Mouse (Mus musculus) T-helper 17 cell (primary cell): ENCODE results near the gene Serpina3b.
"Not testable (repeated sequence)": the region's sequence is repeated elsewhere in the genome, so short reads cannot be mapped to it uniquely, and the experiment has no call there.

Source experiments
- in situ Hi-C, 2 experiments: fragments of 300-600 bp; cut with MboI, MseI; formaldehyde crosslinking; loops; 1 replicate in 1 of 2; 2 replicates in 1 of 2; pipeline ENCODE4 v1.15.1; 2025; ENCODE audit warnings: high pct_unique_total_duplicates in 2 of 2

The Serpina3b gene

DNA sequence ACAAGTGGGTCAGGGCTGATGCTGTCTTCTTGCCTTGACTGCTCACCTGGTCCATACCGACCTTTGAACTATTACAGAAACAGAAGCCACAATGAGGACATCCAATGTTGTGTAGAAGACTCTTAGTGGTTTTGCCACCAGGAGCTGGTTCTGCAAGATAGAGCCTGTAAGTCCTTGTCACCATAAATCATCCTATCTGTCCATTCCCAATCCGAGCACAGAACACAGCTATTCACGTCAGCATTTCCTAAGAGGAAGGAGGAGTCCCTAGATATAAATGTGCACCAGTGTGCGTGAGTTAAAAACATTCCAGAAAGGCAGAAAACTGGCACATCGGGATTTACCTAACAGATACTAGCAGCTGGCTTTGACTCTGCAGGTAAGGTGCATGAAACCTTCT is at the start of gene Serpina3b:
TSS of gene Serpina3b (plus strand) at position 301 of the 400 bp plus-strand sequence.
- in situ Hi-C loops, result no loop called here

DNA sequence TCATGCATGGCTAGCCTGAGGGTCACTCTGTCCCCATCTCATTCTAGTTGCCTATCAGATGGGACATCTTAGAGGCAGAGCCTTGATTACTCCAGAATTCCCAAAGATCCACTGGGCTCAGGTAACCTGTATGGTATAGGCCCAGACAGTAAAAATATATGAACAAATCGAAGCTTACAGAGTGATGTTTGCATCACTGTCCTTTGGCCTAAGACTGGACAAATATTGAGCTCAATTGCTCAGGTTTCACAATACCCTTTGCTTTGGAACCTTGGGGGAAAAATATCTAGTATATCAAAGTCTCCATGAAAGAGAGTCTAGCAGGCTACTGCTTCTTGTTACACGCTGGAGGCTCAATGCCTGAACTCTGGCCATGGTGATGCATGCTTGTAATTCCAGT is 37.7 kb upstream of the Serpina3b start:
- in situ Hi-C loops, result no loop called here

- in situ Hi-C loops, result no loop called here
Measured at GRCm38 (mm10) chr12:104091303-104091702, 36.5 kb upstream of the Serpina3b start.

DNA sequence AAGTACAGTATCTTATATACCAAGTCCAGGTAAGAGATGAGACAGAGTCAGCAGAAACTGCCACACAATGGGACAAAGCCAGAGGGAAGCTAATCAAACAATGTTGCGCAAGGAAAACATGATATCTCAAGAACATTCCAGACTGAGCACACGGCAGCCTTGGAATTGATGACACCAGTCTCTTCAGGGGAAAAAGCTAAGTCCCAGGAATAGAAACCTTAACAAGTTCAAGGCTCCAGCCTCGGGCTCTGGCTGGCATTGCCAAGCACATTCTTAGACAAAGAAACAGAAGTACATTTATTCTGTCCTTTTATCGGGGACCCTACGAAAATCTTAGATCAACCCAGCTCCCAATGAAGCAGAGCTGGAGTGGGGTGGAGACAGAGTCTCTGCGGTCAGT is 27.0 kb upstream of the Serpina3b start, which contains the start of gene Serpina5:
TSS of gene Serpina5 (plus strand) at position 346 of the 400 bp plus-strand sequence.
- in situ Hi-C loops, result no loop called here

- in situ Hi-C loops, result no loop called here
Measured at GRCm38 (mm10) chr12:104105847-104106246, 21.9 kb upstream of the Serpina3b start.

GRCm38 (mm10) chr12:104106919-104107318 is 20.9 kb upstream of the Serpina3b start:
- in situ Hi-C loops, result no loop called here

- in situ Hi-C loops, result no loop called here
Measured at GRCm38 (mm10) chr12:104108507-104108906, 19.3 kb upstream of the Serpina3b start.

DNA sequence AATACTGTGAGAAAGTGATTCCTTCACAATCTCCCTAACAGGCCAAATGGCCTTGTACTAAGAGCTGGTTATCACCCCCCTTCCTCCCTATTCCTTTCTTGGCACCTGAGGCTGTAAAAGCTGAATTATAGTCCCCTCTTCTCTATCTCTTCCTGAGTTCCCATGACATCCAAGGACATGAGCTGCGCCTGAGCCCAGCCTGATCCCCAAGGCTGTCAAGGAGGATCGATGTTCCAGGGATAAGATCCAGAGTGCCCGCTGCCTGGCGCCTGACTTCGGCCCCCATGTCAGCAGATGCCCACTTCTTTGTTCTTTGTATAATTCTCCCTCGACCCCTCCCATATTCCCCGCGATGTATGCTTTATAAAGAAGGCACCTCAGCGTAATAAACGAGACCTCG is 15.5 kb upstream of the Serpina3b start, which contains the start of gene Serpina3a:
TSS of gene Serpina3a (plus strand) at position 392 of the 400 bp plus-strand sequence.
- in situ Hi-C loops, result not testable (repeated sequence)

- in situ Hi-C loops, result no loop called here
Measured at GRCm38 (mm10) chr12:104114921-104115579, 12.7 kb upstream of the Serpina3b start.

DNA sequence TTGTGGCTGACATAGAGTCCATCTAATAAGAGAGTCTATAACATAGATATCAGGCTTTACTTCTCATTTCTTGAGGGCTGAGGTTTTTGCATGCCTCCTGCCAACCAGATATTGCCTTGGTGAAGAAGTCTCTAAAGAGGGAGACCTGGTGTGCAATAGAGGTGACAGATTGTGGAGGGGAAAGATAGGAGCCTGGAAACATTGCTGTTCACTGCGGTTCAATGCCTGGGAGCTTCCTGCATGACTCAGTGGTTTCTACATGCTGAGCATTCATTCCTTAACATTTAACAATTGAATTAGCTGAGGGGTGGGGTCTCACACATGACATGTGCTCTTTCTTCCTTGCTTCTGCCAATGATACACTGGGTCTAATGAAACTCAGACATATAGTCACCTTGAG is 4.7 kb upstream of the Serpina3b start:
- in situ Hi-C loops, result no loop called here

DNA sequence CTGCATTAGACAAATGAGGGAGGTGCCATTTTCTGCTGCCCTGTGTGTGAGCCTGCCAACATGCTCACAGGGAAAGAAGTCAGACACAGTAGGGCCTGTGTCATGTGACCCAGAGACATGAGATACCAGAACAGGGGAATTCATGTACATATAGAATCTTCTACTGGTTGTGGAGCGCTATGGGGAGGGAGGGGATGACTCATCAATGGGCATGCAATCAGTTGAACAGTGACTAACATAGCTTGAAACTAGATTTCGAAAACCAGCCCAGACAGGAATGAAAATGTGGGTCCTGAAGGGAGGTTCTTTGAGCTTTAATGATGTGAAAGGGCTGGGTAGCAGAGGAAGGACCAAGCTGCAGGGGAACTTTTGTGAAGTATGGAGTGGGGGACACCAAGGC is 3.8 kb upstream of the Serpina3b start:
- in situ Hi-C loops, result no loop called here

DNA sequence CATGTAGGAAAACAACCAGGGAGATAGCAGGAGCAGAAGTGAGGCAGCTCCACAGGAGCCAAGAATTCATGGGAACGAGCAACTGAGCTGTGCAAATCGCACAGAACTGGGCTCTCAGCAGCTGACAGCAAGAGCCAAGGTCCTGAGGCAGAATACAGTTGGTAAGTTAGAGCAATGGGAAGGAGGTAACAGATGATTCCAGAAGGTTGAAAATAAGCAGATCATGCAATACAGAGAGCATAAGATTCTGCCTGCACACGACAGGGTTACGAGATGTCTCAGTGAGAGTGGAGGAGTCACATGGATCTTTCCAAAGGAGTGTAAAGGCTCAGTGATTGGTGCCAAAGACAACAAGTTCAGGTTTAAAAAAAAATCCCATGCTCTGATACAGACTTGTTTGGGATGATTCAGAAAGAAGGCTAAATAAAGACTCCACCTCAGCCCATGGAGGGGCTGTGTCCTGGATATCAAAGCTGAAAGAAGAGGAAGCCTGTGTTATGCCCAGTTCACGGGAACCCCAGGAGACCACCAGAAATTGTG is 2.7 kb upstream of the Serpina3b start:
- in situ Hi-C loops, result no loop called here

DNA sequence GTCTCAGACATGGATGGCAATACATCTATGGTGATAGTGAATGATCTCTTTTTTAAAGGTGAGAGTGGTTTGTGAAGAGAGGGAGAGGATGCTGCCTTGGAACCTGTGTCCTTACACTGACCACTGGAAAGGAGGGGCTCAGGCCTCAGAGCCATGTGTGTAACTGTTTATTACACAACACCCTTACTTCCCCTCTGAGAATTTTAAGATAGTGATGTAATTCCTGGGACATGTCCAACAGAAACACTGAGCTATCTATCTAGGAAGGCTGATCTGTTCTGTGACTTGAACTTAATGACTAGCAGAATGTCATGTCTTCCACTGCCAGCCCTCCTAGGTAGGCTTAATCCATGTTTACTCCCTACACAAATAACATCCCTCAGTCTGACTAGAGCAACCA is 3.2 kb downstream of the Serpina3b start:
- in situ Hi-C loops, result loop anchor here in 1 of 2 experiments (10.0 kb wide), 1 partner anchor 1124 kb away; no protein-coding TSS in a partner anchor

DNA sequence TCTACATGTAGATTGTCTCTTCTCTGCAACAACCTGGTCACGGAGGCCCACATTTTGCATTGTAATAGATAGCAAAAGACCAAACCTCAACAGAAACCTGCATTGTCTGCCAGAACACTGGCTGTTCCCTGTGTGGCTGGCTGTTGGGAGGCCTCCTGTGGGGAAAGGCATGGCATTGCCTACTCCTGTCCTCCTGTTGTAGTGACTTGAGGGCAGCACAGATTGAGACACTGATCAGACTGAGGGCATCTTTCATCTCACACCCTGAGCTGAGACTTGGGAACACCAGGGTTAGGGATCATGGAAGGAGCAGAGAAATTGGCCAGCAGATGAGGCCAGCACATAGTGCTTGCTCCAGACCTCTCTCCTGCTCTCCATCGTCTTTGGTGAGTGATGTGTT is 10.4 kb downstream of the Serpina3b start:
- in situ Hi-C loops, result loop anchor here in 1 of 2 experiments (10.0 kb wide), 1 partner anchor 1117 kb away; no protein-coding TSS in a partner anchor

- in situ Hi-C loops, result no loop called here
Measured at GRCm38 (mm10) chr12:104140543-104141103, 12.8 kb downstream of the Serpina3b start.

GRCm38 (mm10) chr12:104141506-104141905 is 13.7 kb downstream of the Serpina3b start:
- in situ Hi-C loops, result no loop called here

- in situ Hi-C loops, result no loop called here
Measured at GRCm38 (mm10) chr12:104142427-104142826, 14.6 kb downstream of the Serpina3b start.

GRCm38 (mm10) chr12:104143286-104143685 is 15.5 kb downstream of the Serpina3b start:
- in situ Hi-C loops, result no loop called here

- in situ Hi-C loops, result no loop called here
Measured at GRCm38 (mm10) chr12:104145571-104145970, 17.8 kb downstream of the Serpina3b start.

DNA sequence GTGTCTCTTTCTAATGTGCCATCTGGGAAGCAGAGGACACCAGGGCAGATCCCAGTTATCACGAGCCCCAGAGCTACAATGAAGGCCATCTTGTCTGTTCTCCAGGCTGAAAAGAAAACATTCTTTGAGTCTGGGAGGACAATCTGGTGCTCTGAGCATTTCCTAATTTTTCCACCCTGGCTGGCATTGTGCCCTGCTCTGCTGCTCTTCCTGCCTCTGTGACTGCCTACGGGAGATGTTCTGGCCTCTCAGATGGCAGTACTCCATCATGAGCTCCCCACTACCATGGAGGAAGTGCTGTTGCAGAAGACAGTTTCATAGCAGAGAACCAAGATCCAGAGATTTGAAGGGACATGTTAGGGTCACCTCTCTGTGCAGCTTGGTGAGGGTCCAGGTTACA is 24.2 kb downstream of the Serpina3b start:
- in situ Hi-C loops, result no loop called here

GRCm38 (mm10) chr12:104153041-104153645 is 25.3 kb downstream of the Serpina3b start:
- in situ Hi-C loops, result no loop called here

DNA sequence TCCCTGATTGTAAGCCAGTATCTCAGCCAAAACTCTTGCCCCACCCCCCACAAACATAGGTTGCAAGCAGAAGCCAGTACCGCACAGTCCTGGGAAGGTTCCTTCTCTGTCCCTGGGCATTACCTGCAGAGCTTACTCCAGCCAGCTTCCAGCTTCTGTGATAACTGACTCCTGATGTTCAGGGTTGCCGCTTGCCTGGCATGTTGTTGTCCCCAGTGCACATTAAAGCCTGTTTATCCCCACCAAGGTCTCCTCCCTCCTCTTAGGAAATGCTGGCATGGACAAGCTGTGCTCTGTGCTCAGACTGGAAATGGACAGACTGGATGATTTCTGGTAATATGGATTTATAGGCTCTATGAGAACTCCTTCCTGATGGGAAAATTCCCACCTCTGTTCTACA is 25.9 kb downstream of the Serpina3b start, which contains the start of gene Serpina3c:
TSS of gene Serpina3c (minus strand) at position 215 of the 400 bp plus-strand sequence.
- in situ Hi-C loops, result no loop called here
